Mouse (Mus musculus) stomach, postnatal 0 days (tissue): ENCODE measurements around the gene Asb15.

Experiments
- CTCF ChIP-seq: IDR thresholded peaks from 2 replicates; pipeline ENCODE4 v1.5.1; 2016; ENCODE audit warnings: antibody characterized with exemption, low read depth, mild to moderate bottlenecking, moderate library complexity
- EP300 ChIP-seq: optimal IDR thresholded peaks from 2 replicates; pipeline ENCODE3; 2016; ENCODE audit warnings: antibody characterized with exemption

DNA sequence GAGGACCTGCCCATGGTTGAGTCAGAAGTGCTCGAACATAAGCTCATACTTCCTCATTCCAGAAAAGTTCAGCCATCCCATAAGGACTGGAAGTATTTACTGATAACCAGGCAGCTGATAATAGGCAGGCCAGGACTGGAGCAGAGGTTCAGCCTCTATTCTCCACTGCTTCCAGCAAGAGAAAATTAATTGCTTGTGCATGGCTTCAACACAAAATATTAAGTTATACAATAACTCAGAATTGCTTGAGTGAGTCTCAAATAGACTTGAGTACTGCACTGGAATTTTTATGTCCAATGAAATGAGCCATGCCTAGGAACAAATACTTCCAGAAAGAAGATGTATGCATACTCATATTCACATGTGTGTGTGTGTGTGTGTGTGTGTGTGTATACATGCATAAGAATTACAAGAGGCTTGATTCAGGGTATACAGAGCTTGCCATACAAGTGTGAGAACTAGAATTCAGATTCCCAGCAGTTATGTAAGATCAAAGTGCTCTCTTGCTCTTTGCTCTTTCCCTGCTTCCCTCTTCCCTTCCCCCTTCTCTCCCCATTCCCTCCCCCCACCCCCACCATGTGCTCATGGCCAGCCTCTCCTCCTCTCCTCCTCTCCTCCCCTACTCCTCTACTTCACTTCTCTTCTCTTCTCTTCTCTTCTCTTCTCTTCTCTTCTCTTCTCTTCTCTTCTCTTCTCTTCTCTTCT lies 18.9 kb downstream of the Asb15 start:
- TF ChIP-seq EP300 (no peak), CTCF (no peak)
